Mouse (Mus musculus) bone marrow, adult 2 months (tissue): ENCODE results near the gene Scaper.

Experiments used
- CTCF ChIP-seq: fragments of 200-500 bp; IDR thresholded peaks from 2 replicates; pipeline ENCODE4 v1.5.1; 2011; ENCODE audit warnings: low read length, control low read depth; ENCODE audit not compliant: control insufficient read depth, insufficient read depth
- POLR2A ChIP-seq: fragments of 200-500 bp; IDR thresholded peaks from 2 replicates; pipeline ENCODE4 v1.6.1; 2011; ENCODE audit warnings: low read depth, mild to moderate bottlenecking, control low read depth, low read length, borderline replicate concordance; ENCODE audit not compliant: control insufficient read depth

DNA sequence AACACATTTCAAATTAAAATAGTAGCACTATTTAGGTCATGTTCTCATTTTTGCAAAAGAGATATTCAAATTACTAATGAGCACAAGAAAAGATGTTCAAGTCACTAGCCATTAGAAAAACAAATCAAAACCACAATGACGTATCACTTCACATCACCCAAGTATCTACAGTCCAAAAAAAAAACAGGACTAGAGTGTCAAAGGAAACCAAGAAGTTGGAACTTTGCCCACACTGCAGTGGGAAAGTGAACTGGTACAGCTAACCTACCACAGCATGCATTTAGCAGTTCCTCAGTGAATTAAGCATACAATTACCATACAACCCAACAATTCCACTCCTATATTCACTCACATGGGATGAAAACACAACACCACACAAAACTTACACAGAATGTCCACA is 5.4 kb downstream of the Scaper start:
- TF ChIP-seq CTCF (no peak), POLR2A (no peak)
